18 mouse cellular contexts compared by ENCODE assay signal in the genomic region with DNA sequence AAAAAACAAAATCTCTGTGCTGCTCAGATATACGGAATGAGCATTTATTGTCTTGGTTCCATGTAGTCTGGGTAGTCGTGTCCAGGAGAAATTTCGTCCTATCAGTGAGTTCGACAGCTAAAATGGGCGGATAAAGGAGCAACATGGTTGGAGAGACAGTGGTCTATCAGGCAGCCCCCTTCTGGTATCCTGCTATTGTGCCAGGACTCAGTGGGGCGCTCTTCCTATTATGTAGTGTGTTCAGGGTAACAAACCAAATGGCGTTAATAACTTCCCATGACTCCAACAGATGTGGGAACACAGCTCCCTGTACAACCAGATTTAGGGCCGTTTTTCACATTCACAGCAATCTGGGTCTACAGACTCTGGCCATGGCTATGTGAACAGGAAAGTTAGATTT.
"Had no signal": no experiment of that assay in that cellular context is flagged by ENCODE, and none has a peak within 500 bp of the region (broad histone marks: within the 10 kb centered on the region; RNA-seq: fewer than 3 reads in every experiment).

No protein-coding gene starts in this region.

- H3K4me3 ChIP-seq: midbrain, embryonic 10.5 days; midbrain, embryonic 12.5 days; myocyte; neural tube, embryonic 13.5 days; neural tube, embryonic 15.5 days had no signal

- H3K4me2 ChIP-seq: lung, embryonic 14.5 days; midbrain, embryonic 12.5 days; neural tube, embryonic 13.5 days; neural tube, embryonic 15.5 days had no signal

- H3K27me3 ChIP-seq: midbrain, embryonic 12.5 days; neural tube, embryonic 13.5 days; neural tube, embryonic 15.5 days had no signal

- H3K4me1 ChIP-seq: midbrain, embryonic 12.5 days; neural tube, embryonic 15.5 days had no signal

- DNase-seq: lung, adult 18-20 months; lung, postnatal 10 days; lung, postnatal 4 days; midbrain, embryonic 14.5 days; retina, postnatal 1 day; right cerebral cortex, adult 18-20 months; right cerebral cortex, postnatal 25 days; right cerebral cortex, postnatal 4 days; spleen, adult 18-20 months; thymus, adult 18-20 months; thymus, postnatal 14 days; thymus, postnatal 36 days had no signal

- H3K36me3 ChIP-seq: midbrain, embryonic 10.5 days; midbrain, embryonic 12.5 days; neural tube, embryonic 13.5 days; neural tube, embryonic 15.5 days had no signal

- H3K9ac ChIP-seq: lung, embryonic 14.5 days; midbrain, embryonic 12.5 days; neural tube, embryonic 13.5 days; neural tube, embryonic 15.5 days had no signal

- H3K9me3 ChIP-seq: midbrain, embryonic 10.5 days; midbrain, embryonic 12.5 days; neural tube, embryonic 13.5 days; neural tube, embryonic 15.5 days had no signal

- H3K27ac ChIP-seq: midbrain, embryonic 10.5 days; midbrain, embryonic 12.5 days; neural tube, embryonic 13.5 days; neural tube, embryonic 15.5 days had no signal
